Mouse (Mus musculus) ES-E14 (cell line): ENCODE measurements around the gene Gmppa. TPM values are rescaled to one million over a fixed set of nuclear protein-coding genes. Genes with fewer than 3 reads are reported as not detected.
A peak's percentile ranks its signal among the peaks of the same experiment; 100 is the strongest.

Source experiments
- DNase-seq: peaks from one replicate; pipeline ENCODE4 v3.0.0-alpha.2; 2013; ENCODE audit warnings: low read depth, low spot score
- H3K27ac ChIP-seq: 2 replicates; pipeline ENCODE4 v1.5.1; 2012; ENCODE audit warnings: low read depth, mild to moderate bottlenecking, low read length, moderate library complexity, mixed read lengths; ENCODE audit not compliant: poor library complexity, insufficient read depth, severe bottlenecking
- H3K36me3 ChIP-seq: 2 replicates; pipeline ENCODE4 v1.6.1; 2012; ENCODE audit warnings: mild to moderate bottlenecking, low read length, moderate library complexity, mixed read lengths; ENCODE audit not compliant: control insufficient read depth, poor library complexity, insufficient read depth, severe bottlenecking
- H3K4me1 ChIP-seq, 2 experiments: fragments of 150-350 bp in 1 of 2; sonication (generic) in 1 of 2; 2 replicates each; pipeline ENCODE4 v1.6.1; 2012; ENCODE audit warnings: low read length in 2 of 2, mild to moderate bottlenecking in 1 of 2, mixed read lengths in 1 of 2; ENCODE audit not compliant: control insufficient read depth in 2 of 2, insufficient read depth in 2 of 2, poor library complexity in 1 of 2
- H3K4me3 ChIP-seq, 2 experiments: fragments of 150-350 bp in 1 of 2; sonication (generic) in 1 of 2; 2 replicates each; pipeline ENCODE4 v1.5.1; 2012; ENCODE audit warnings: low read length in 2 of 2, low read depth in 1 of 2, mild to moderate bottlenecking in 1 of 2, mixed read lengths in 1 of 2; ENCODE audit not compliant: insufficient read depth in 1 of 2, poor library complexity in 1 of 2, severe bottlenecking in 1 of 2
- H3K9ac ChIP-seq: 2 replicates; pipeline ENCODE4 v1.6.1; 2012; ENCODE audit warnings: low read depth, mild to moderate bottlenecking, low read length, mixed read lengths; ENCODE audit not compliant: poor library complexity, insufficient read depth, severe bottlenecking
- H3K9me3 ChIP-seq: fragments of 150-350 bp; sonication (generic); 2 replicates; pipeline ENCODE4 v1.6.1; 2012; ENCODE audit warnings: low read depth, mild to moderate bottlenecking, low read length; ENCODE audit not compliant: control insufficient read depth, insufficient read depth
- CHD2 ChIP-seq: IDR thresholded peaks from 2 replicates; pipeline ENCODE4 v1.6.1; 2014; ENCODE audit warnings: mild to moderate bottlenecking, low read depth, low read length, inconsistent platforms
- HCFC1 ChIP-seq: IDR thresholded peaks from 2 replicates; pipeline ENCODE4 v1.6.1; 2012; ENCODE audit warnings: low read length, inconsistent platforms, borderline replicate concordance; ENCODE audit not compliant: insufficient read depth
- MAFK ChIP-seq: IDR thresholded peaks from 2 replicates; pipeline ENCODE4 v1.6.1; 2014; ENCODE audit warnings: mild to moderate bottlenecking, low read depth, low read length, inconsistent platforms; ENCODE audit not compliant: insufficient read depth
- ZC3H11A ChIP-seq: IDR thresholded peaks from 2 replicates; pipeline ENCODE4 v1.6.1; 2012; ENCODE audit warnings: low read depth, mild to moderate bottlenecking, inconsistent platforms, low read length, borderline replicate concordance
- ZNF384 ChIP-seq: IDR thresholded peaks from 2 replicates; pipeline ENCODE4 v1.6.1; 2012; ENCODE audit warnings: low read depth, low read length, inconsistent platforms
- in situ Hi-C, 2 experiments: fragments of 600-800 bp; cut with MboI; formaldehyde crosslinking; loops; one replicate each; pipeline ENCODE4 v1.15.1; 2025; ENCODE audit warnings: low sequenced_read_pairs in 2 of 2, inconsistent platforms in 1 of 2; ENCODE audit not compliant: unreplicated experiment in 2 of 2
- total RNA-seq: library from RNA; depleted of rRNA; stranded (reverse); fragments of 300-350 nt; gene quantifications from 2 replicates; pipeline ENCODE4 v1.2.3, GENCODE M21; 2012

Gene Gmppa
- total RNA-seq, 1 experiment: 40.2 TPM

DNA sequence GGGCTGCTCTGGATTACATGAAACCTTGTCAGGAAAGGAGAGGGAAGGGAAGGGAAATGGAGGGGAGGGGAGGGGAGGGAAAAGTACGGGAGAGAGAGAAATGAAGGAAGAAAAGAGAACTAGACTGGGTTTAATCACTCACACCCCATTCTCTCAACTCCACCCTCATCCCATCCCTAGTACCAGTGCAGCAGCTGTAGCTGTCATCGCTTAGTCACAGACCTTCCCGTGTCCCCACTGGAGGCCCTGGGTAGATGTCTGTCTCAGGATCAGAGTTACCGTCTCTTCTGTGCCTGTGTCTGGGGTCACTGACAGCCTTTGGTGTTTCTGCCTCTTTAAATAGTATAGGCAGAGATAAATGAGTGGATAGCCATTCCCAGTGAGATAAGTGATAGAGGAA is 27.5 kb upstream of the Gmppa start:
- Histone ChIP-seq H3K36me3 (no peaks in the 10 kb centered on the region), H3K9ac (no peak overlapping the region), H3K9me3 (no peaks in the 10 kb centered on the region), H3K4me1 (0 out of 4 replicates have a peak, but pooled peaks cover 0 to 1% of the 10 kb centered on the region in 2 experiments), H3K27ac (no peak overlapping the region), H3K4me3 (no peak overlapping the region)
- no peak for DNase-seq
- in situ Hi-C loops: no loop called here
- no peak for TF ChIP-seq HCFC1
- TF ChIP-seq CHD2: no peak
- TF ChIP-seq ZNF384: no peak
- no peak for TF ChIP-seq MAFK
- TF ChIP-seq ZC3H11A: no peak

DNA sequence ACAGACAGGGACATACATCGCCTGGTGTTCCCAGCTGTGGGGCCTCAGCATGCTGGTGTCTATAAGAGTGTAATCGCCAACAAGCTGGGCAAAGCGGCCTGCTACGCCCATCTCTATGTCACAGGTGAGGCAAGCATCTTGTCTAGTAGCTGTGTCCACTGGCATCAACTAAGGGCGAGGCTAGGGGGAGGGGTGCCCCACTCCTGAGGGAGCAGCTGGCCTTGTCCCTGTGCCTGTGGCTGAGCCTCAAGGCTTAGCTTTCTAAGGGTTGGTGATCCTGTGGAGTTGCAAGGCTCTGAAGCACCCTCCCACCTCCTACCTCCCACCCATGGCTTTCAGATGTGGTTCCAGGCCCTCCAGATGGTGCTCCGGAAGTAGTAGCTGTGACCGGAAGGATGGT is 25.8 kb upstream of the Gmppa start:
- peaks cover 0 to 6% of the 10 kb centered on the region in 2 experiments; a peak in 1 of 4 replicates for H3K4me1 ChIP-seq
- no peak for DNase-seq
- no peaks in the 10 kb centered on the region for H3K36me3 ChIP-seq
- in situ Hi-C loops: no loop called here
- no peak overlapping the region for H3K27ac ChIP-seq
- H3K9me3 ChIP-seq: no peaks in the 10 kb centered on the region
- no peak for TF ChIP-seq MAFK
- H3K9ac ChIP-seq: no peak overlapping the region
- no peak overlapping the region for H3K4me3 ChIP-seq

DNA sequence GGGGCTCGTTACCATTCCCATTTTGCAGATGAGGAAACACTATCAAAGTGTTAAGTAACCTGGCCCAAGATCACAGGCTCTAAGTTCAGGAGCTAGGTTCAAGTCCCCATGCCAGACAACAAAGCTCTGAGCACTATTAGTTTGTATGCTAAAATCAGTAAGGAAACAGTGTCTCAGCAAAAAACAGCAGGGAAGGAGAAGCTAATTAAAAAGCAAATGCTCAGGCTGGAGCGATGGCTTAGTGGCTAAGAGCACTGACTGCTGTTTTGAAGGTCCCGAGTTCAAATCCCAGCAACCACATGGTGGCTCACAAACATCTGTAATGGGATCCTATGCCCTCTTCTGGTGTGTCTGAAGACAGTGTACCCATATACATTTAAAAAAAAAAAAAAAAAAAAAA is 23.5 kb upstream of the Gmppa start:
- TF ChIP-seq CHD2 (no peak), ZNF384 (peak; percentile 21; the same call in 1 of the 2 replicates)
- no peak overlapping the region for H3K27ac ChIP-seq
- no peak for DNase-seq
- in situ Hi-C loops: no loop called here
- H3K9ac ChIP-seq: no peak overlapping the region
- no peaks in the 10 kb centered on the region for H3K36me3 ChIP-seq
- no peaks in the 10 kb centered on the region for H3K9me3 ChIP-seq
- no peak overlapping the region for H3K4me3 ChIP-seq
- H3K4me1 ChIP-seq: peaks cover 0 to 6% of the 10 kb centered on the region in 2 experiments; a peak in 1 of 4 replicates

DNA sequence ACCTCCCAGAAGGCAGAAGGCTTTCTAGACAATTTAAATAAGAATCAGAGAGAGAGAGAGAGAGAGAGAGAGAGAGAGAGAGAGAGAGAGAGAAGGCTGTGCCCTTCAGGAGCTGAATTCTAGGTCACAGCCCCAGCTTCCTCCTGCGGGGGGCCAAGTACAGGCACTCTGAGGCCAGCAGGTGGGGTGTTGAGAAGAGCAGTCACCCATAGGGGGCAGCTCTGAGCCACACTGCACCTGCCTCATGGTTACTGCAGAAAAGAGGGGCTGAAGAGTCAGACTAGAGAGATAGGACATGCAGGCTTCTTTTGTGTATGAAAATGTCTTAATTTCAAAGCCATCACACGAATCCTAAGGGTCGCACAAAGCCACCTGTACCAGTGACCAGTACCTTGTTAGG is 22.0 kb upstream of the Gmppa start:
- H3K36me3 ChIP-seq: no peaks in the 10 kb centered on the region
- in situ Hi-C loops: no loop called here
- peak; percentile 69 for DNase-seq
- no peak overlapping the region for H3K4me3 ChIP-seq
- peaks cover 0 to 6% of the 10 kb centered on the region in 2 experiments; a peak in 1 of 4 replicates for H3K4me1 ChIP-seq
- no peak overlapping the region for H3K9ac ChIP-seq
- H3K27ac ChIP-seq: no peak overlapping the region
- TF ChIP-seq ZNF384: no peak
- no peak for TF ChIP-seq CHD2
- no peak for TF ChIP-seq MAFK
- TF ChIP-seq ZC3H11A: no peak
- no peak for TF ChIP-seq HCFC1
- no peaks in the 10 kb centered on the region for H3K9me3 ChIP-seq

DNA sequence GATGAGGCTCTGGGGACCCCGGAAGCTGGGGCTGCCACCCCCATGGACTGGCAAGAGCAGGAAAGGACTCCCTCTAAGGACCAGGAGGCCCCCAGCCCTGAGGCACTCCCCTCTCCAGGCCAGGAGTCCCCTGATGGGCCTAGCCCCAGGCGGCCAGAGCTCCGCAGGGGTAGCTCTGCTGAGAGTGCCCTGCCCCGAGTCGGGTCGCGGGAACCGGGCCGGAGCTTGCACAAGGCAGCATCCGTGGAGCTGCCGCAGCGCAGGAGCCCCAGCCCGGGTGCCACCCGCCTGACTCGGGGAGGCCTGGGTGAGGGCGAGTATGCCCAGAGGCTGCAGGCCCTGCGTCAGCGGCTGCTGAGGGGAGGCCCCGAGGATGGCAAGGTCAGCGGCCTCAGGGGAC is 13.9 kb upstream of the Gmppa start:
- no peak overlapping the region for H3K27ac ChIP-seq
- no peaks in the 10 kb centered on the region for H3K36me3 ChIP-seq
- peaks cover 0 to 2% of the 10 kb centered on the region in 2 experiments; a peak in 1 of 4 replicates for H3K4me1 ChIP-seq
- H3K9me3 ChIP-seq: no peaks in the 10 kb centered on the region
- no peak for DNase-seq
- H3K4me3 ChIP-seq: peak overlapping the region; percentile 37 to 57; a peak in 2 of 4 replicates
- TF ChIP-seq HCFC1: no peak
- no peak for TF ChIP-seq ZNF384
- no peak for TF ChIP-seq ZC3H11A
- no peak for TF ChIP-seq MAFK
- no peak for TF ChIP-seq CHD2
- no peak overlapping the region for H3K9ac ChIP-seq
- in situ Hi-C loops: no loop called here
